Mouse (Mus musculus): ENCODE data around the gene Dusp7.

Dusp7 gene

GRCm38 (mm10) chr9:106354810-106355209, 13.6 kb upstream of the Dusp7 start:
- DNase-seq (ENCODE audit: low read depth, low spot score), result no peak

- DNase-seq (ENCODE audit: low read depth, low spot score), result no peak
Observed at GRCm38 (mm10) chr9:106355217-106355974, 13.0 kb upstream of the Dusp7 start.

- no peak for DNase-seq (ENCODE audit: low read depth, low spot score)
Observed at GRCm38 (mm10) chr9:106355975-106356286, 12.5 kb upstream of the Dusp7 start.

GRCm38 (mm10) chr9:106356323-106356844, 12.0 kb upstream of the Dusp7 start:
- no peak for DNase-seq (ENCODE audit: low read depth, low spot score)

- no peak for DNase-seq (ENCODE audit: low read depth, low spot score)
Observed at GRCm38 (mm10) chr9:106357167-106357566, 11.3 kb upstream of the Dusp7 start.

- no peak for DNase-seq (ENCODE audit: low read depth, low spot score)
Observed at GRCm38 (mm10) chr9:106359297-106359696, 9.1 kb upstream of the Dusp7 start.

GRCm38 (mm10) chr9:106361140-106361539, 7.3 kb upstream of the Dusp7 start:
- DNase-seq (ENCODE audit: low read depth, low spot score), result no peak

- no peak for DNase-seq (ENCODE audit: low read depth, low spot score)
Observed at GRCm38 (mm10) chr9:106365333-106365732, 3.1 kb upstream of the Dusp7 start.

GRCm38 (mm10) chr9:106366188-106366587, 2.2 kb upstream of the Dusp7 start:
- no peak for DNase-seq (ENCODE audit: low read depth, low spot score)

GRCm38 (mm10) chr9:106367001-106367400, 1.4 kb upstream of the Dusp7 start:
- no peak for DNase-seq (ENCODE audit: low read depth, low spot score)

- peak; percentile 98 for DNase-seq (ENCODE audit: low read depth, low spot score)
Observed at GRCm38 (mm10) chr9:106367592-106368111, 780 bp upstream of the Dusp7 start.

- DNase-seq (ENCODE audit: low read depth, low spot score), result peak; percentile 79
Observed at GRCm38 (mm10) chr9:106368831-106369501, 534 bp downstream of the Dusp7 start.

GRCm38 (mm10) chr9:106369801-106370485, 1.5 kb downstream of the Dusp7 start:
- peak; percentile 23 for DNase-seq (ENCODE audit: low read depth, low spot score)

- DNase-seq (ENCODE audit: low read depth, low spot score), result no peak
Observed at GRCm38 (mm10) chr9:106370620-106371383, 2.4 kb downstream of the Dusp7 start.

GRCm38 (mm10) chr9:106371384-106371671, 2.9 kb downstream of the Dusp7 start:
- no peak for DNase-seq (ENCODE audit: low read depth, low spot score)

GRCm38 (mm10) chr9:106371776-106372175, 3.3 kb downstream of the Dusp7 start:
- DNase-seq (ENCODE audit: low read depth, low spot score), result no peak

GRCm38 (mm10) chr9:106372431-106373412, 4.3 kb downstream of the Dusp7 start:
- no peak for DNase-seq (ENCODE audit: low read depth, low spot score)

GRCm38 (mm10) chr9:106373973-106374372, 5.5 kb downstream of the Dusp7 start:
- DNase-seq (ENCODE audit: low read depth, low spot score), result no peak

- no peak for DNase-seq (ENCODE audit: low read depth, low spot score)
Observed at GRCm38 (mm10) chr9:106377247-106377646, 8.8 kb downstream of the Dusp7 start.

GRCm38 (mm10) chr9:106378045-106378444, 9.6 kb downstream of the Dusp7 start:
- DNase-seq (ENCODE audit: low read depth, low spot score), result no peak
